Mouse (Mus musculus) intestine, embryonic 16.5 days (tissue): ENCODE measurements around the gene Mob3b. TPM values are rescaled to one million over a fixed set of nuclear protein-coding genes. Genes with fewer than 3 reads are reported as not detected.
A peak's percentile ranks its signal among the peaks of the same experiment; 100 is the strongest.

ENCODE experiments used
- ATAC-seq: fragments of 200-750 bp; cut with Nextera tagmentation; 2 replicates; pipeline ENCODE4 v1.8.0; 2017; ENCODE audit warnings: moderate TSS enrichment, moderate library complexity
- H3K27ac ChIP-seq: fragments of 300-500 bp; sonication (generic); 2 replicates; pipeline ENCODE4 v1.5.1; 2014; ENCODE audit warnings: mild to moderate bottlenecking, low read length
- H3K27me3 ChIP-seq: fragments of 300-500 bp; sonication (generic); replicated peaks from 2 replicates; pipeline ENCODE4 v1.6.1; 2014; ENCODE audit warnings: low read length, control low read depth, mixed read lengths; ENCODE audit not compliant: control insufficient read depth, insufficient read depth
- H3K36me3 ChIP-seq: fragments of 300-500 bp; sonication (generic); 2 replicates; pipeline ENCODE4 v1.6.1; 2014; ENCODE audit warnings: low read length, control low read depth; ENCODE audit not compliant: control insufficient read depth, insufficient read depth
- H3K4me1 ChIP-seq: fragments of 300-500 bp; sonication (generic); 2 replicates; pipeline ENCODE4 v1.6.1; 2014; ENCODE audit warnings: low read length, control low read depth, mixed read lengths; ENCODE audit not compliant: control insufficient read depth, insufficient read depth
- H3K4me2 ChIP-seq: fragments of 300-500 bp; sonication (generic); 2 replicates; pipeline ENCODE4 v1.6.1; 2014; ENCODE audit warnings: low read depth, low read length, control low read depth
- H3K4me3 ChIP-seq: fragments of 300-500 bp; sonication (generic); 2 replicates; pipeline ENCODE4 v1.5.1; 2014; ENCODE audit warnings: mild to moderate bottlenecking, low read length
- H3K9ac ChIP-seq: fragments of 300-500 bp; sonication (generic); 2 replicates; pipeline ENCODE4 v1.6.1; 2014; ENCODE audit warnings: low read depth, low read length
- H3K9me3 ChIP-seq: fragments of 300-500 bp; sonication (generic); 2 replicates; pipeline ENCODE4 v1.6.1; 2016; ENCODE audit warnings: low read length, control low read depth; ENCODE audit not compliant: control insufficient read depth
- WGBS: fragments of 180-500 bp; shearing (Covaris S2); extraction: QIAGEN DNeasy Blood & Tissue Kit; methylation state at CpG from one replicate; pipeline ENCODE4 v1.1.7; 2014; 5-methylcytosine and 5-hydroxymethylcytosine counted together
- polyA plus RNA-seq: library from polyadenylated mRNA; unstranded; fragments of >200 nt; fragmentation: Nextera tagmentation; extraction: Ambion mirVana; gene quantifications from 2 replicates; pipeline ENCODE4 v1.2.1, GENCODE M21; 2015

The Mob3b gene
- polyA plus RNA-seq, 1 experiment from 2014 or later = 27.5 TPM

GRCm38 (mm10) chr4:35040306-35040705 is 117.0 kb downstream of the Mob3b start:
- no peaks in the 10 kb centered on the region for H3K27me3 ChIP-seq
- H3K9ac ChIP-seq = no peak overlapping the region
- no peak overlapping the region for H3K4me3 ChIP-seq
- H3K9me3 ChIP-seq = no peaks in the 10 kb centered on the region
- H3K27ac ChIP-seq = no peak overlapping the region
- H3K4me1 ChIP-seq = no peaks in the 10 kb centered on the region
- ATAC-seq = no peak
- H3K36me3 ChIP-seq = no peaks in the 10 kb centered on the region; the same call in 1 of the 2 replicates
- no peak overlapping the region for H3K4me2 ChIP-seq
- 63% methylated on average over 1 of the region's 1 CpGs for WGBS

GRCm38 (mm10) chr4:35037824-35038223 is 119.5 kb downstream of the Mob3b start:
- ATAC-seq = no peak
- Histone ChIP-seq H3K9ac (no peak overlapping the region), H3K27me3 (no peaks in the 10 kb centered on the region), H3K4me2 (no peak overlapping the region), H3K4me1 (peaks cover 5% of the 10 kb centered on the region; the same call in 1 of the 2 replicates), H3K4me3 (no peak overlapping the region), H3K27ac (no peak overlapping the region), H3K36me3 (no peaks in the 10 kb centered on the region; the same call in 1 of the 2 replicates), H3K9me3 (no peaks in the 10 kb centered on the region)
- WGBS = 82% methylated on average over 2 of the region's 2 CpGs

- Histone ChIP-seq H3K36me3 (no peaks in the 10 kb centered on the region; the same call in 1 of the 2 replicates), H3K27me3 (no peaks in the 10 kb centered on the region), H3K27ac (no peak overlapping the region), H3K4me3 (no peak overlapping the region), H3K9ac (no peak overlapping the region), H3K4me2 (no peak overlapping the region), H3K9me3 (no peaks in the 10 kb centered on the region), H3K4me1 (peaks cover 5% of the 10 kb centered on the region)
- peak; percentile 83 for ATAC-seq
- 55% methylated on average over 18 of the region's 18 CpGs for WGBS
These were observed 122.6 kb downstream of the Mob3b start for GRCm38 (mm10) chr4:35034504-35035290.

GRCm38 (mm10) chr4:35032758-35033157 is 124.5 kb downstream of the Mob3b start:
- H3K4me3 ChIP-seq = no peak overlapping the region
- peak; percentile 46; the same call in 1 of the 2 replicates for ATAC-seq
- WGBS = 73% methylated on average over 3 of the region's 3 CpGs
- H3K9me3 ChIP-seq = no peaks in the 10 kb centered on the region
- H3K9ac ChIP-seq = no peak overlapping the region
- no peaks in the 10 kb centered on the region for H3K27me3 ChIP-seq
- H3K36me3 ChIP-seq = no peaks in the 10 kb centered on the region
- H3K4me2 ChIP-seq = no peak overlapping the region
- no peak overlapping the region for H3K27ac ChIP-seq
- peaks cover 5% of the 10 kb centered on the region for H3K4me1 ChIP-seq

DNA sequence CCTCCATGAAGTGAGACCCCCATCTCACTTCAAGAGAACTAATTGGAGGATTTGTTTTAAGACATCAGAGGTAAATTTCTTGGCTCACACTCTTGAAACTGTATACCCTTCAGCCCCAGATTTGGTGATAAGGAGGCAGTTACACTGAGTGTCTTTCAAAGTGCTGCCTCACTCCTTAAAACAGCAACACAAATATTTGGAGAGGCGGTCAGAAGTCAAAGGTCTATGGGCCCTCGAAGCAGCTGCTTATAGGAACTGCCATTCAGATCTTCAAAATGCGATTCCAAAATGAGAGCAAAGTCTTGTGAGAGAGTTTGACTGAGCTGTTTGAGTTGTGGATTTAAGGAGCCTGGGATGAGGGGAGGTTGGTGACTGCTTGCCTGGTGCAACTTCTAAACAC is 125.7 kb downstream of the Mob3b start:
- 30% methylated on average over 3 of the region's 3 CpGs for WGBS
- Histone ChIP-seq H3K9ac (no peak overlapping the region), H3K4me1 (peaks cover 5% of the 10 kb centered on the region)

DNA sequence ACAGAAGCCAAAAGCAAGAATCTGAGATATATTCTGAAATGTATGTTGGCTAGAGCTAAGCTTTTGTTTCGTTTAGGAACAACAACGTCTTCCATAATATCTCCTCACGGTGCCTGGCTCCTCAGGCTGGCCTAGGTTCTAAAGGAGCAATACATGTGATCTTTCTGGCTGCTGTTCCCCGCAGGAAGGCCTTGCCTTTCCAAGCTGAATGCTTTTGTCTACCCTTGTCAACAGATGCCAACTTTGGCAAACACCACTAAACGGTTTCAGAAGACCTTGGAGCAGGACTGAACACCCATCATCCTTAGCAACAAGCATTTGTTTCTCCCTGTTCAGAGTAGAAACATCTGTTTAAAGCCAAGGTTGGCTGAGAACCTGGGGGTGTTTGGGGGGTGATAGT is 126.1 kb downstream of the Mob3b start:
- H3K36me3 ChIP-seq = no peaks in the 10 kb centered on the region
- no peak for ATAC-seq
- WGBS = 68% methylated on average over 5 of the region's 5 CpGs

More for the DNA sequence above, 125.7 kb downstream of the Mob3b start:
- no peaks in the 10 kb centered on the region for H3K9me3 ChIP-seq
- no peaks in the 10 kb centered on the region for H3K27me3 ChIP-seq
- no peak overlapping the region for H3K4me2 ChIP-seq
- no peak overlapping the region for H3K4me3 ChIP-seq
- no peak overlapping the region for H3K27ac ChIP-seq
- no peaks in the 10 kb centered on the region for H3K36me3 ChIP-seq
- ATAC-seq = no peak

GRCm38 (mm10) chr4:35018416-35018815 is 138.9 kb downstream of the Mob3b start:
- no peak for ATAC-seq
- no peak overlapping the region for H3K4me3 ChIP-seq
- no peaks in the 10 kb centered on the region for H3K9me3 ChIP-seq
- H3K27ac ChIP-seq = no peak overlapping the region
- H3K9ac ChIP-seq = no peak overlapping the region
- H3K4me1 ChIP-seq = peaks cover 8% of the 10 kb centered on the region; the same call in 1 of the 2 replicates
- no peaks in the 10 kb centered on the region for H3K36me3 ChIP-seq
- WGBS = 73% methylated on average over 1 of the region's 1 CpGs
- H3K4me2 ChIP-seq = no peak overlapping the region
- no peaks in the 10 kb centered on the region for H3K27me3 ChIP-seq

More for the DNA sequence above, 126.1 kb downstream of the Mob3b start:
- H3K4me3 ChIP-seq = no peak overlapping the region
- no peaks in the 10 kb centered on the region for H3K9me3 ChIP-seq
- H3K4me1 ChIP-seq = peaks cover 5% of the 10 kb centered on the region
- no peak overlapping the region for H3K9ac ChIP-seq
- no peak overlapping the region for H3K4me2 ChIP-seq
- H3K27me3 ChIP-seq = no peaks in the 10 kb centered on the region
- H3K27ac ChIP-seq = no peak overlapping the region

DNA sequence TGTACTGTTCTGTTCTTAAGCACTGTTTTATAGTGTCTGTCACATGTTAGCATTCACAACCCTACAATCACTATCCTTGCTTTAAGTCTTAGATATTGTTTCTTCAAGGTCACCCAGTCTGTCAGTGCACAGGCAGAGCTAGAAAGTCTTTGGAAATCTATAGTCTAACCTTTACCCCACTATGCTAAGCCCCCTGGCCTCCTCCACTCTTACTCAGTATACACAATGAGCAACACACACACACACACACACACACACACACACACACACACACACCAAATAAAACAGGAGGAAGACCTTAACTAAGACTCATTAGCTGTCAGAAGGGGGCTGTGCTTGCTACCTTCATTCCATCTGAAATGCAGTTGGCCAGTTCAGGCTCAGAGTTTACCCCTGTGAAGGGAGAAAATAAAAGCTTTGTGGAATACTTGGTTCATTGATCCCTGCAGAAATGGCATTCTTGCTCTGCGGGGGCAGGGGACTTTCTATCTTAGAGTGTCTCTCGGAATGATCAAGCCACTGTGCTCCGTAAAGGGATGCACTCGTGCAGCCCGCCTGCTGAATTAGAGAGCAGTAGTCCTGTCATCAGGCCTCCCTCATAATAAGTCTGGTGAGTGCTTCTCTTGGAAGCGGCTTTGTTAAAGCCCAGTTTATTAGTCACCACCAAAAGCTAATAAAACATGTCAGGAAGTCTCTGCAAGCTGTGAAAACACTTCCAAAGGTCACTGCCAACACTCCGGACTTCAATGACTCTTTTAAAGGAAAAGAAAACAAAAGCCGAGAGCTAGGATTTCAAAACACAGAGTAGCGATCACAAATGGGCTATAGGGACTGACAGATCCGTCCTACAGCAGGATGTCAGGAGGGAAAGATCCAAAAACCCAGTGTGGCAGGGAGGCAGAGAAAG is 144.6 kb downstream of the Mob3b start:
- peak; percentile 81 for ATAC-seq
- H3K9ac ChIP-seq = no peak overlapping the region
- WGBS = 16% methylated on average over 10 of the region's 10 CpGs
- H3K4me1 ChIP-seq = peaks cover 14% of the 10 kb centered on the region
- no peak overlapping the region; the same call in 1 of the 2 replicates for H3K4me3 ChIP-seq
- H3K9me3 ChIP-seq = no peaks in the 10 kb centered on the region
- H3K27me3 ChIP-seq = no peaks in the 10 kb centered on the region
- H3K36me3 ChIP-seq = no peaks in the 10 kb centered on the region
- H3K4me2 ChIP-seq = peak overlapping the region; percentile 35
- peak overlapping the region; percentile 70 for H3K27ac ChIP-seq

DNA sequence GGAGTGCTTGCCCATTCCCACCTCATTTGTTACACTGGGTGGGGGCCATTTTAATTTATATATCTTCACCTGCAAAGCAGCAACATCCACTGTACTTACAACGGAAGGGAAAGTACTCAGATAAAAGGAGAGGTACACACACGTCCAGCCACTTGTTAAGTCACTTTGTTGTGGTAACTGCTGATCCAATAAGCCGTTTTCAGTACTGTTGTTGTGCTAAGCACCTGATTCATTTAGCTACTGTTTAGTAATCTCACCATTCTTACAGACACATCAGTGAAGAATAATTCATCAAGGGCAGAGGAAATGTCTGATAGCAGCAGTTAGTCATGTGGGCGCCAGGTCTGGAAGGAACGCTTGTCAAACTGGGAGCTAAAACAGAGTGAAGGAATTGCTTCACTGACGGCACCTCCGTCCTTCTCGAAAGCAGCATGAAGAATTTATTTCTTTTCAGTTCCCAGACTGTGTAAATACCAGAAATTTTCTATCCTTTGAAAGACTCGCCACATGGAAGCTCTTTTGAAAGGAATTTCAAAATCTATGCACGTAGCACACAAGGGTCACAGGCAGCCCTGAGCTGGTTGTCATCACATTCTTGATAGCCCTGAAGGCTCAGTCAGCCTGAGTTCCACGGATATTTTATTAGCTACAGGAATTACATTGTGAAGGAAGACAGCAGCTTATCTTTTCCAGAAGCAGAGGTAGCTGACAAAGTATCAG is 150.6 kb downstream of the Mob3b start:
- Histone ChIP-seq H3K27ac (no peak overlapping the region), H3K4me3 (no peak overlapping the region), H3K9me3 (no peaks in the 10 kb centered on the region), H3K4me1 (peaks cover 29% of the 10 kb centered on the region), H3K36me3 (no peaks in the 10 kb centered on the region), H3K27me3 (no peaks in the 10 kb centered on the region), H3K4me2 (no peak overlapping the region), H3K9ac (no peak overlapping the region)
- ATAC-seq = no peak
- WGBS = 40% methylated on average over 11 of the region's 11 CpGs
